Comparison of ENCODE assay signal across 18 mouse cellular contexts in genomic region chr7:68305781-68306575, GRCm38 (mm10). TPM values are rescaled to one million over a fixed set of nuclear protein-coding genes. Genes with fewer than 3 reads are reported as not detected.
"Had no signal": no experiment of that assay in that cellular context is flagged by ENCODE, and none has a peak within 500 bp of the region (broad histone marks: within the 10 kb centered on the region; RNA-seq: fewer than 3 reads in every experiment).

No protein-coding gene starts in this region.

- ATAC-seq: liver, postnatal 0 days; lung, postnatal 0 days had no signal

- H3K27ac ChIP-seq: layer of hippocampus, adult 2 months; liver, embryonic 13.5 days; macrophage; neural tube, embryonic 15.5 days had no signal

- H3K36me3 ChIP-seq: liver, embryonic 13.5 days; neural tube, embryonic 15.5 days had no signal

- H3K4me1 ChIP-seq: neural tube, embryonic 15.5 days had no signal

- H3K4me2 ChIP-seq: liver, embryonic 13.5 days; neural tube, embryonic 15.5 days had no signal

- H3K9ac ChIP-seq: liver, embryonic 13.5 days; liver, postnatal 0 days; neural tube, embryonic 15.5 days had no signal

- H3K9me3 ChIP-seq: liver, embryonic 13.5 days; neural tube, embryonic 15.5 days had no signal

- H3K4me3 ChIP-seq: layer of hippocampus, adult 2 months; liver, embryonic 13.5 days; myocyte; neural tube, embryonic 15.5 days had no signal

- DNase-seq: kidney, postnatal 10 days; kidney, postnatal 4 days; liver, embryonic 13.5 days; liver, postnatal 0 days; midbrain, embryonic 14.5 days; right cerebral cortex, postnatal 4 days; spleen, adult 18-20 months; thymus, adult 18-20 months; thymus, postnatal 14 days had no signal

- H3K27me3 ChIP-seq: liver, embryonic 13.5 days; neural tube, embryonic 15.5 days had no signal

RNA-seq across cellular contexts. Expression of gene Pgpep1l, which starts 41.9 kb away (rescaled TPM):
- total RNA-seq: megakaryocyte-erythroid progenitor cell, adult 5-6 weeks had no signal
- polyA plus RNA-seq: kidney, embryonic 14.5 days; liver, embryonic 13.5 days; liver, postnatal 0 days; lung, postnatal 0 days; midbrain, embryonic 14.5 days; neural tube, embryonic 11.5 days; neural tube, embryonic 15.5 days; stomach, embryonic 14.5 days had no signal
